Mouse (Mus musculus) ES-Bruce4 (cell line): ENCODE measurements around the gene Extl2.

ENCODE experiments used
- CTCF ChIP-seq: IDR thresholded peaks from one replicate; pipeline ENCODE4 v1.8.1; 2011; ENCODE audit warnings: low read depth, low read length
- POLR2A ChIP-seq: IDR thresholded peaks from one replicate; pipeline ENCODE4 v1.8.1; 2011; ENCODE audit warnings: low read length; ENCODE audit not compliant: insufficient read depth

DNA sequence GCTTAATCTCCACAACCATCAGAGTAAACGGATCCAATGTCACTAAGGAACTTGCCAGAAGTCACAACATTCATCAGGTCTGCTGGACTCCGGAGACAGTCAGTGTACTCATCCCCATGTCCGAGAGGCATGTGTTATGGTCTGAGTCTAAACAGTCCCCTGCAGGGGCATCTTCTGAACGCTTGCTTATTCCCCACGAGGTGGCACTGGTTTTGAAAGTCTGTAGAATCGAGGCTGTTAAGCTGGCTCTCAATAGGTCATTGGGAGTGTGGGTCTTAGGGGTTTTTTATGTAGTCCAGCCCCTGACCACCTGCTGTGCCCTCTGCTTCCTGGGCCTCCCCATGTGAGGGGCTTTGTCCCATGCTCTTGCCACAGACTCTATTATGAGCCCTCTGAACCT, 49.8 kb downstream of the Extl2 start:
- TF ChIP-seq POLR2A (no peak), CTCF (no peak)
